Comparison of ENCODE assay signal across 8 mouse cellular contexts in the genomic region with DNA sequence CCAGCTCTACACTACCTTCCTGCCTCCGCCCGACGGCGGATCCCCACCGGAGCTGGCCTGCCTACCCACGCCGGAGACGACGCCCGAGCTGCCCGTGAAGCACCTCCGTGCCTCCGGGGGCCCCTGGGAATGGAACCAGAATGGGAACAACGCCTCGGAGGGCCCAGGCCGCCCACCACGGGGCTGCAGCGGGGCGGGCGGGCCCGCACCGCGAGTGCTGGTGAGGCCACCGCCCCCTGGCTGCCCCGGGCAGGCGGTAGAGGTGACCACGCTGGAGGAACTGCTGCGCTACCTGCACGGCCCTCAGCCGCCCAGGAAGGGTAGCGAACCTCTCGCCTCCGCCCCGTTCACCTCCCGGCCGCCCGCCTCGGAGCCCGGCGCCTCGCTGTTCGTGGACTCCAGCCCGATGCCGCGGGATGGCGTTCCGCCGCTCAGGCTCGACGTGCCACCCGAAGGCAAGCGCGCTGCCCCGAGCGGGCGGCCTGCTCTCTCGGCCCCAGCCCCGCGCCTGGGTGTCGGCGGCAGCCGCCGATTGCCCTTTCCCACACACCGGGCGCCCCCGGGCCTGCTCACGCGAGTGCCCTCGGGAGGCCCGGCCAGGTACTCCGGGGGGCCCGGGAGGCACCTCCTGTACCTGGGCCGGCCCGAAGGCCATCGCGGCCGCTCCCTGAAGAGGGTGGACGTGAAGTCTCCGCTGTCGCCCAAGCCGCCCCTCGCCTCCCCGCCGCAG. TPM values are rescaled to one million over a fixed set of nuclear protein-coding genes. Genes with fewer than 3 reads are reported as not detected.
DNase-seq lines count a peak whose midpoint lies in the region; ATAC-seq and TF ChIP-seq lines count a peak whose summit lies in the region.

No protein-coding gene starts in this region.

- H3K4me2 ChIP-seq in heart, postnatal 0 days (ENCODE audit: low read depth, low read length) = peak overlapping the region; percentile 71
- peak overlapping the region; percentile 68 for H3K4me2 ChIP-seq in liver, postnatal 0 days (ENCODE audit: low read depth, low read length)

- TF ChIP-seq CTCF in heart, postnatal 0 days (IDR thresholded peaks at IDR 0.05; ENCODE audit: low read depth) = no peak
- no peak for TF ChIP-seq CTCF in liver, postnatal 0 days (IDR thresholded peaks at IDR 0.05; ENCODE audit: low read depth)

- DNase-seq in heart, embryonic 10.5 days (ENCODE audit: low spot score) = no peak
- DNase-seq in heart, adult 18-20 months = no peak
- peak; percentile 21 for DNase-seq in R1 (ENCODE audit: low read depth, low spot score)
- DNase-seq in heart, postnatal 0 days (ENCODE audit: low spot score) = no peak
- no peak for DNase-seq in liver, postnatal 0 days
- no peak for DNase-seq in adrenal gland, adult 18-20 months (ENCODE audit: low spot score in 2 of 2)
- DNase-seq in urinary bladder, adult 18-20 months (ENCODE audit: low spot score in 2 of 2) = no peak

- H3K36me3 ChIP-seq in heart, embryonic 10.5 days = peaks cover 49% of the 10 kb centered on the region
- H3K36me3 ChIP-seq in heart, postnatal 0 days (replicated peaks; ENCODE audit: control insufficient read depth, insufficient read depth, low read length) = no peaks in the 10 kb centered on the region
- no peaks in the 10 kb centered on the region for H3K36me3 ChIP-seq in liver, postnatal 0 days (replicated peaks; ENCODE audit: insufficient read depth, low read length)

- no peak for ATAC-seq in heart, postnatal 0 days (ENCODE audit: insufficient read depth, low read depth)
- peak; percentile 22; the same call in 1 of the 2 replicates for ATAC-seq in liver, postnatal 0 days
- ATAC-seq in erythroblast, adult 5-6 weeks (replicated peaks; ENCODE audit: low FRiP score, poor library complexity, severe bottlenecking) = no peak

- peaks cover 73% of the 10 kb centered on the region for H3K27me3 ChIP-seq in heart, embryonic 10.5 days (ENCODE audit: insufficient read depth, poor library complexity, severe bottlenecking)
- H3K27me3 ChIP-seq in heart, postnatal 0 days (ENCODE audit: control insufficient read depth, insufficient read depth, low read length) = peaks cover 48% of the 10 kb centered on the region
- peaks cover 46% of the 10 kb centered on the region for H3K27me3 ChIP-seq in liver, postnatal 0 days (ENCODE audit: insufficient read depth, low read length)

- peak overlapping the region; percentile 58 for H3K4me3 ChIP-seq in heart, embryonic 10.5 days
- H3K4me3 ChIP-seq in heart, postnatal 0 days (ENCODE audit: low read depth, low read length) = peak overlapping the region; percentile 51
- H3K4me3 ChIP-seq in liver, postnatal 0 days (ENCODE audit: low read depth, low read length) = peak overlapping the region; percentile 45

- H3K4me1 ChIP-seq in heart, embryonic 10.5 days = peaks cover 21% of the 10 kb centered on the region
- H3K4me1 ChIP-seq in heart, postnatal 0 days (ENCODE audit: control insufficient read depth, insufficient read depth) = 0 out of 2 replicates have a peak, but pooled peaks cover 9% of the 10 kb centered on the region
- H3K4me1 ChIP-seq in liver, postnatal 0 days (ENCODE audit: insufficient read depth) = peaks cover 12% of the 10 kb centered on the region

- peak overlapping the region; percentile 56 for H3K27ac ChIP-seq in heart, embryonic 10.5 days
- H3K27ac ChIP-seq in heart, postnatal 0 days (ENCODE audit: low read depth) = no peak overlapping the region
- H3K27ac ChIP-seq in liver, postnatal 0 days (ENCODE audit: low read depth) = no peak overlapping the region

- no peaks in the 10 kb centered on the region for H3K9me3 ChIP-seq in heart, embryonic 10.5 days
- no peaks in the 10 kb centered on the region for H3K9me3 ChIP-seq in heart, postnatal 0 days (replicated peaks; ENCODE audit: control insufficient read depth, low read length)
- H3K9me3 ChIP-seq in liver, postnatal 0 days (ENCODE audit: low read length) = no peaks in the 10 kb centered on the region

- no peak overlapping the region for H3K9ac ChIP-seq in heart, postnatal 0 days (replicated peaks; ENCODE audit: low read depth, low read length)
- peak overlapping the region; percentile 11; the same call in 1 of the 2 replicates for H3K9ac ChIP-seq in liver, postnatal 0 days (replicated peaks)

- no peak for TF ChIP-seq EP300 in heart, postnatal 0 days (IDR thresholded peaks at IDR 0.05; ENCODE audit: low read depth)
- no peak for TF ChIP-seq EP300 in liver, postnatal 0 days (IDR thresholded peaks at IDR 0.05; ENCODE audit: low read depth)

- WGBS in heart, embryonic 10.5 days = 15% methylated on average over 84 of the region's 84 CpGs
- WGBS in heart, postnatal 0 days = 27% methylated on average over 79 of the region's 84 CpGs
- 24% methylated on average over 64 of the region's 84 CpGs for WGBS in liver, postnatal 0 days (ENCODE audit: insufficient replicate concordance)

RNA-seq across cellular contexts. Expression of gene Sema6c, which starts 12.4 kb away (rescaled TPM):
- 1.9 and 4.1 TPM in 2 replicates for polyA plus RNA-seq in heart, embryonic 10.5 days (2016; fragmentation: Nextera tagmentation; extraction: Ambion mirVana)
- 1 to 10 TPM; 4.0 to 4.8 TPM for total RNA-seq in heart, adult 18-20 months (2021)
- 6.8 and 14.8 TPM in 2 replicates for total RNA-seq in heart, postnatal 0 days (2014; rRNA removed; ENCODE audit: low replicate concordance)
- polyA plus RNA-seq in heart, postnatal 0 days (2015; fragmentation: Nextera tagmentation; extraction: Ambion mirVana) = 1.2 and 1.8 TPM in 2 replicates
- polyA plus RNA-seq in liver, postnatal 0 days (2015; fragmentation: Nextera tagmentation; extraction: Ambion mirVana) = 0.28 and 0.71 TPM in 2 replicates
- 1 to 10 TPM; 1.6 to 2.5 TPM for total RNA-seq in adrenal gland, adult 18-20 months (2021)
- total RNA-seq in erythroblast, adult 5-6 weeks (2015; ENCODE audit: low replicate concordance) = not detected in 2 replicates
- total RNA-seq in erythroblast, adult 5-6 weeks (2017; ENCODE audit: low replicate concordance) = not detected in 2 replicates

RNA-seq across cellular contexts. Expression of gene Tnfaip8l2, which starts 30.5 kb away (rescaled TPM):
- 0.21 and 1.2 TPM in 2 replicates for polyA plus RNA-seq in heart, embryonic 10.5 days (2016; fragmentation: Nextera tagmentation; extraction: Ambion mirVana)
- total RNA-seq in heart, adult 18-20 months (2021) = 1 to 10 TPM; 2.2 to 2.6 TPM
- 0.27 and 5.4 TPM in 2 replicates for total RNA-seq in heart, postnatal 0 days (2014; rRNA removed; ENCODE audit: low replicate concordance)
- 2.7 and 2.8 TPM in 2 replicates for polyA plus RNA-seq in heart, postnatal 0 days (2015; fragmentation: Nextera tagmentation; extraction: Ambion mirVana)
- polyA plus RNA-seq in liver, postnatal 0 days (2015; fragmentation: Nextera tagmentation; extraction: Ambion mirVana) = 13.0 and 13.1 TPM in 2 replicates
- 1 to 10 TPM; 3.0 to 4.5 TPM for total RNA-seq in adrenal gland, adult 18-20 months (2021)
- 10.2 and 17.1 TPM in 2 replicates for total RNA-seq in erythroblast, adult 5-6 weeks (2015; ENCODE audit: low replicate concordance)
- total RNA-seq in erythroblast, adult 5-6 weeks (2017; ENCODE audit: low replicate concordance) = 6.0 and 12.4 TPM in 2 replicates

RNA-seq across cellular contexts. Expression of gene Lysmd1, which starts 38.8 kb away (rescaled TPM):
- polyA plus RNA-seq in heart, embryonic 10.5 days (2016; fragmentation: Nextera tagmentation; extraction: Ambion mirVana) = 8.7 and 10.1 TPM in 2 replicates
- 1 to 10 TPM; 4.5 to 4.7 TPM for total RNA-seq in heart, adult 18-20 months (2021)
- total RNA-seq in heart, postnatal 0 days (2014; rRNA removed; ENCODE audit: low replicate concordance) = 6.1 and 7.1 TPM in 2 replicates
- polyA plus RNA-seq in heart, postnatal 0 days (2015; fragmentation: Nextera tagmentation; extraction: Ambion mirVana) = 8.7 and 10.4 TPM in 2 replicates
- 6.7 and 7.0 TPM in 2 replicates for polyA plus RNA-seq in liver, postnatal 0 days (2015; fragmentation: Nextera tagmentation; extraction: Ambion mirVana)
- total RNA-seq in adrenal gland, adult 18-20 months (2021) = 1 to 10 TPM; 6.6 to 7.8 TPM
- 7.7 and 12.1 TPM in 2 replicates for total RNA-seq in erythroblast, adult 5-6 weeks (2015; ENCODE audit: low replicate concordance)
- total RNA-seq in erythroblast, adult 5-6 weeks (2017; ENCODE audit: low replicate concordance) = 11.7 and 13.7 TPM in 2 replicates

RNA-seq across cellular contexts. Expression of gene Scnm1, which starts 38.9 kb away (rescaled TPM):
- polyA plus RNA-seq in heart, embryonic 10.5 days (2016; fragmentation: Nextera tagmentation; extraction: Ambion mirVana) = 55.3 and 60.9 TPM in 2 replicates
- 10 to 100 TPM; 36.5 to 38.3 TPM for total RNA-seq in heart, adult 18-20 months (2021)
- total RNA-seq in heart, postnatal 0 days (2014; rRNA removed; ENCODE audit: low replicate concordance) = 16.7 and 38.2 TPM in 2 replicates
- polyA plus RNA-seq in heart, postnatal 0 days (2015; fragmentation: Nextera tagmentation; extraction: Ambion mirVana) = 57.6 and 57.7 TPM in 2 replicates
- polyA plus RNA-seq in liver, postnatal 0 days (2015; fragmentation: Nextera tagmentation; extraction: Ambion mirVana) = 19.3 and 23.7 TPM in 2 replicates
- total RNA-seq in adrenal gland, adult 18-20 months (2021) = 10 to 100 TPM; 25.6 to 33.4 TPM
- total RNA-seq in erythroblast, adult 5-6 weeks (2015; ENCODE audit: low replicate concordance) = 36.4 and 39.0 TPM in 2 replicates
- total RNA-seq in erythroblast, adult 5-6 weeks (2017; ENCODE audit: low replicate concordance) = 38.9 and 39.8 TPM in 2 replicates

RNA-seq across cellular contexts. Expression of gene Gabpb2, which starts 45.0 kb away (rescaled TPM):
- 8.7 and 8.8 TPM in 2 replicates for polyA plus RNA-seq in heart, embryonic 10.5 days (2016; fragmentation: Nextera tagmentation; extraction: Ambion mirVana)
- total RNA-seq in heart, adult 18-20 months (2021) = 10 to 100 TPM; 11.2 to 13.9 TPM
- total RNA-seq in heart, postnatal 0 days (2014; rRNA removed; ENCODE audit: low replicate concordance) = 6.6 and 7.2 TPM in 2 replicates
- 3.1 TPM in 2 replicates for polyA plus RNA-seq in heart, postnatal 0 days (2015; fragmentation: Nextera tagmentation; extraction: Ambion mirVana)
- 2.5 and 3.9 TPM in 2 replicates for polyA plus RNA-seq in liver, postnatal 0 days (2015; fragmentation: Nextera tagmentation; extraction: Ambion mirVana)
- 10 to 100 TPM; 21.4 to 22.1 TPM for total RNA-seq in adrenal gland, adult 18-20 months (2021)
- total RNA-seq in erythroblast, adult 5-6 weeks (2015; ENCODE audit: low replicate concordance) = 12.5 and 16.1 TPM in 2 replicates
- total RNA-seq in erythroblast, adult 5-6 weeks (2017; ENCODE audit: low replicate concordance) = 38.1 and 40.8 TPM in 2 replicates
